Mouse (Mus musculus) neural tube, embryonic 10.5 days (tissue): ENCODE results near the gene Cd38.
A peak's percentile ranks its signal among the peaks of the same experiment; 100 is the strongest.

Experiments
- DNase-seq: peaks from one replicate; pipeline ENCODE4 v3.0.0-alpha.2; 2017; ENCODE audit warnings: low spot score; ENCODE audit errors: extremely low spot score

Cd38 gene

DNA sequence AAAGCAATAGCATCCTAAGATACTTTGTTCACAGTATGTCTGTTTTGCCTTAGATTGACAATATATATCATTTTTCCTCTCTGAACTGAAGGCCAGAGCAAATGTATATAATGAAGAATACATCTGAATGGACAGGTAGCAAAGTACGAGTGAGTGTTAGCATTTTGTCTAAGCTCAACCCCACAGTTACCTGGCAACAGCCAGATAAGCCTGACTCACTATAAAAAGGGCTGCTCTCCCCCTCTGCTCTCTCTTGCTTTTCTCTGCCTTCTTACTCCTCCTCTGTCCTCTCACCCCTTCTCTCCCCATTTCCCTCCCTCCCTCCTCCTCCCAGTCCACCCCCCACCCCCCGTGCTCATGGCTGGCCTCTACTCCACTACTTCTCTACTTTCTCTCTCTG, 64.9 kb downstream of the Cd38 start:
- DNase-seq, result no peak

GRCm38 (mm10) chr5:43947330-43947977, 79.1 kb downstream of the Cd38 start:
- DNase-seq, result no peak

DNA sequence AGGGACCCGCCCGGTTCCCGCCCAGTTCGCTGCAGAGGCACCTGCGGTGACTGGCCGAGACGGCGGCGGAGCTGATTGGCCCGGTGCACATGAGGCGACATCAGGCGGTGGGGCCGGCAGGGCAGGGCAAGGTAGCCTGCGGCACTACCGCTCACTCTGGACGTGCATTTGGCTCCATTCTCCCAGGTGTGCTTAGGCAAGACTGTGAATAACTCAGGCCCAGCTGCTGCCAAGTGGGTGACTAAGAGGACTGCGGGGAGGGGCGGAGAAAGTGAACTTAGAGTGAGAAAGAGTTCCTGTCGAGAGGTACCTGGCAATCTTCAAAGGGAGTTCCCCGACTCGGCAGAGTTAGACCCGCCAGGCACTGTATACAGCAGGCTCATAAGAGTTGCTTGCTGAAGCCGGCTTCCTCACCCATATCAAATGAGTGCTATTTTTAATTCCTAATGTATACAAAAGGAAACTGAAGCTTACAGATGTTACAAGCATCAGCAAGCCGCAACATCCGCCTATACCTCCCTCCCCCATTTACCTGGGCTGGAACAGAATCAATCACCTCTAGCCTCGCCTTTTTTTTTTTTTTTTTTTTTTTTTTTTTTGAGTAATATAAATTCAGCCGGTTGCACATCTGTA, 79.9 kb downstream of the Cd38 start:
- DNase-seq, result peak; percentile 56

GRCm38 (mm10) chr5:43948748-43949275, 80.5 kb downstream of the Cd38 start:
- peak; percentile 48 for DNase-seq

- DNase-seq, result no peak
Measured at GRCm38 (mm10) chr5:43953241-43953640, 84.9 kb downstream of the Cd38 start.

- no peak for DNase-seq
Measured at GRCm38 (mm10) chr5:43959884-43960440, 91.6 kb downstream of the Cd38 start.

DNA sequence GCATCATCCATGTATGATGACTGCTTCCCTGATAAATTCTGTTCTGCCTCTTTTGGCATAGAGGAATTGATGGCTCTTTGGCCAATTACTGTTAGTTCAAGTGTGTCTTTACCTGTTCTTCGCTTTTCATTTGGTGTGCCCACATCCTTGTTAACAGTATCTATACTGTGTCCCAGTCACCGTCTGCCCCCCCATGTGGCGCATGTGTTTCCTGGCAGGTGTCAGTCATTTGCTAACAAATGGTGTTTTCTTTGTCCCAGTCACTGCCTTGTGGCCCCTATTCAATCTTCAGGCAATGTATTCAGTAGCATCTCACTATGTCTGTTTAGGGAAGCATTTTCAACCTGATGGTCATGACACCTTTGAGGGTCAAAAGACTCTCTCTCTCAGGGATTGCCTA, 92.7 kb downstream of the Cd38 start:
- no peak for DNase-seq
